Mouse (Mus musculus) heart, postnatal 4 days (tissue): ENCODE measurements around the gene Slc6a14. TPM values are rescaled to one million over a fixed set of nuclear protein-coding genes. Genes with fewer than 3 reads are reported as not detected.
A peak's percentile ranks its signal among the peaks of the same experiment; 100 is the strongest.

Source experiments
- DNase-seq: peaks from one replicate; pipeline ENCODE4 v3.0.0; 2021
- total RNA-seq, 2 experiments: library from RNA; stranded (reverse); gene quantifications; 2 replicates each; pipeline ENCODE4 v1.2.3; 2021

The Slc6a14 gene
- under 1 TPM; 0.14 to 0.23 TPM for total RNA-seq

DNA sequence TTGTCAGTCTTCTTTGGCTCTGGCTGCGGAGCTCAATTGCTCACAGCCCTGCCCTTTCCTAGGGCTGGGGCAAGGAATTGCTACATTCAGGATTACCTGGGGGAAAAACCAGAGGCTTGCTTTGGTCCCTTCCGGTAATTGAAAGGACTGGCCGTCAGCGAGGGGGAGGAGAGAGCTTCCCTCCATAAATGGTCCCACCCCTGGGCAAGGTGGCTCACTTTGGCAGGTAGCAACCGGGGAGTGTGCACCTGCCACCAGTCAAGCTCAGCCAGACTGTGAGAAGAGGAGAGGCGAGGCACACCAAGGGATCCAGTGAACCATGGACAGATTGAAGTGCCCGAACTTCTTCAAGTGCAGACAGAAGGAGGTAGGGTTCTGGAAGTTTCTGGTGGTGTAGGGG, at the start of gene Slc6a14:
TSS of gene Slc6a14 (plus strand) at position 68 of the 400 bp plus-strand sequence.
- no peak for DNase-seq

- peak; percentile 4 for DNase-seq
These were observed 43.8 kb upstream of the Slc6a14 start for GRCm38 (mm10) chrX:21670896-21671295.

DNA sequence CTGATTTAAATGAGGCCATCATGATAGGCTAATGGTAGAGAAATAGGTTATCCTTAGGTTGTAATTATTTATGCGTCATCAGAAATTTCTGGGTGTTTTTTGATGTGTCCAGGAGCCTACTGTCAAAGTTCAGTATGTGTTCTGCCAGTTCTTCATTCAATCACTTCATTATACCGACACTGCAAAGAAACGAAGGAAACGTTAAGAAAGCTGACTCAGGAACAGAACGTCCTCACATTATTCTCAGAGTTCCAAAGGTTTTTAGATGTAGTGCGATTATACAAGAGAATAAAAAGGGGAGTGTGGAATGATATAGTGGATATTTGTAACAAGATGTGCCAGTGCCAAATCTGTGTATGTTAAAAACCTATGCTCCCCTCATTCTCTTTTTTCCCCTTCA, 19.5 kb upstream of the Slc6a14 start:
- DNase-seq, result no peak

GRCm38 (mm10) chrX:21695687-21696086, 19.0 kb upstream of the Slc6a14 start:
- DNase-seq, result no peak

DNA sequence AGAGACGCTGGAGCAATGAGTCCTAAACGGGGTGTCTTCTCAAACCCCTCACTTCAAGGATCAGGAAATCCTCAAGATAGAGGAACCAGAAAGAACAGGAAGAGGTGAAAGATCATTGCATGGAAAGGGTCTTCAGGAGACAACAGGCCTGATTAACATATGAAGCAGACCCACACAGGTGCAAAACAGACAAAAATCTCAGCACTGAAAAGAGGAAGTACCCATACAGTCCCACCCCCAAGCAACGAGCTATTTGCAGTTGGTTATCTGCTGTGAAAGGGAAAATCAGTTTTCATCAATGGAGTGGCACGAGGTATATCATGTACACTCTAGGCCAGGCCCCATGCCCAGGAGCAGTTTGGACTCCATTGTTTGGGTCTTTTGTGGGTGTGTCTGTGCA, 13.1 kb upstream of the Slc6a14 start:
- no peak for DNase-seq

DNA sequence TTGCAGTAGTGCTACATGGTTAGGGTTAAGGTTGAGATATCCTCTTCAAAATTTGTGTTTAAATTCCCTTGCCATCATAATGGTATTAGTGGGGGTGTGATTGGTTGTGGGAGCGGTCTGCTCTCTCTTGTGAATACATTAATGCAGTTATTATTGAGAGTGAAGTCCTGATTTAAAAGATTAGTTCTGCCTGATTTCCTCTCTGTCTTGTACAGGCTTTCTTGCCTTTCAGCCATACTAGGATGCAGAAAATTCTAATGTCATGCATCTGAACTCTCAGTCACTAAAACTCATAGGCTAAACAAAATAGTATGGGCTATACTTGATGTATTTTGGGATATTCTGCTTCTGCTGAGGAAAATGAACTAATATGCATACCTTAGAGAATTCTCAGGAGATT, 10.2 kb upstream of the Slc6a14 start:
- DNase-seq, result no peak

DNA sequence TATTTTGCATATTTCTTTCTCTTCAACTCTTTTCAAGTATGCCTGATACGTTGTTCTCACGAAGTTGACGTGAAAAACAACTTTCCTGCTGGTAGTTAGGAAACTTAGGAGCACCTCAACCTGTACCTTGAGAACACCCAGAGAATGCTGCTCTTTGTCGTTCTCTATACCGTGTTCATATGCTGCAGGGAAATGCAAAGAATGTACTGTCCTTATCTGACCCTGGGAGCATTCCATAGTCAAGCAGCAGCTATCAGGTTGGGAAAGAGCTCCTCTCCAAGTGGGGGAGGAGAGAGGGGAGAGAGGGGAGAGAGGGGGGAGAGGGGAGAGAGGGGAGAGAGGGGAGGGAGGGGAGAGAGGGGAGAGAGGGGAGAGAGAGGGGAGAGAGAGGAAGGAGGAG, 597 bp downstream of the Slc6a14 start:
- DNase-seq, result no peak

DNA sequence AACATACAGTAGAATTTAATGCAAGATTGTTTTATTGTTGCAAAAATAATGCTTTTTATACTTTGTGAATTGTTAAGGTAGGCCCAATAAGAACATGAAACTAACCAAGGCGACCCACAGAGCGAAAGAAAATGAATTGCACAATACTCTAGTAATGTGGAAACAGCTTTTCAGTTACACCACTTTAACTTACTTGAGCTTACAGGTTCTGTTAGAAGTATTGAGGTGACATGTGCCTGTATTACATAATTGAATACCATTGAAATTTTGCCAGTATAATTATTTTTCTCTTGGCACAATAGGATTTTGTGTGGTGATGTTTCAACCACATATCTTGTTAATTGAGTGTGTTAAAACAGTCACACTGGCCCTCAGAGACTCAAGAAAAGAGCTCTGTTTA, 2.2 kb downstream of the Slc6a14 start:
- DNase-seq, result no peak

DNA sequence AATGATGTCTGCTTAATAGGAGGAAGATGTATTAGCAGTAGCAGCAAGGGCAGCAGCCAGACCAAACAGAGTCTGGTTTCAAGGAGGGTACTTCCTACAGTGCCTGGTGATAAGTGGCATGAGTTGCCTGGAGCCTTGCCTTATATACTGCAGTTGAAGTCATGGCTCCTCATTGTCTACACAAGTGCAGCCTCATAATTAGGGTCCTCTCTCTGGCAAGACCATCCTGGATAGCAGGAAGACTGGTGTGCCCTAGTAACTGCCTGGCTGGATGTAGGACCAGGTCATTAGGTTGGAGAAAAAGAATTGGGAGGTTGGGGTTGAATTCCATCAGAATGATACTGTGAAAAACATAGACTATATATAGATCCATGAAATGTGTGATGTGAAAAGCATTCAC, 30.3 kb downstream of the Slc6a14 start, which contains the start of gene Gm28269:
TSS of gene Gm28269 (minus strand) at position 101 of the 400 bp plus-strand sequence.
- no peak for DNase-seq

Other genes starting within 250 kb of the Slc6a14 start
- gene Agtr2, start 230.4 kb upstream of the Slc6a14 start, total RNA-seq, result 1 to 10 TPM; 1.6 to 4.2 TPM
- gene Gm28269, start 30.2 kb downstream of the Slc6a14 start, total RNA-seq, result not detected